Mouse (Mus musculus) frontal cortex, adult (tissue): ENCODE data around the gene Man2a1.

Experiments used
- ATAC-seq: cut with Nextera tagmentation; 2 replicates; pipeline ENCODE4 v1.9.2; 2017; ENCODE audit warnings: mild to moderate bottlenecking, moderate library complexity, mixed read lengths; ENCODE audit not compliant: low TSS enrichment

Gene Man2a1

GRCm38 (mm10) chr17:64601751-64602578, 1.4 kb downstream of the Man2a1 start:
- peak; percentile 60 for ATAC-seq

DNA sequence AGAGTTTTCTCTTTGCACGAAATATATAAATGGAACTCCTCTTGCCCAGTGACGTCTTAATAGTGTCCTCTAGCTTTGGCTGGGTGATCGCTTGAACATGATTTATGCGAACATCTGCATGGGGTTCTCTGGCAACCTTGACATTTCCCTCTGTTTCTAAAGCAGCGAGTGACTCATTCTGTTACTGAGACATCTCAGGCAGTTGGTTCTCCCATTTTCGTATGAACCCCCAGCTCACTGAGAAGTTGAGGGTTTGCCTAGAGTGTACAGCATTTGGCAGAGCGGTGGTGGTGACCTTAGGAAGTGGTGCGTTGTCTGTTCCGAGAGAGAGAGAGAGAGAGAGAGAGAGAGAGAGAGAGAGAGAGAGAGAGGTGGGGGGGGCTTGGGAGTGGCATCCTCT, 2.6 kb downstream of the Man2a1 start:
- ATAC-seq, result no peak

DNA sequence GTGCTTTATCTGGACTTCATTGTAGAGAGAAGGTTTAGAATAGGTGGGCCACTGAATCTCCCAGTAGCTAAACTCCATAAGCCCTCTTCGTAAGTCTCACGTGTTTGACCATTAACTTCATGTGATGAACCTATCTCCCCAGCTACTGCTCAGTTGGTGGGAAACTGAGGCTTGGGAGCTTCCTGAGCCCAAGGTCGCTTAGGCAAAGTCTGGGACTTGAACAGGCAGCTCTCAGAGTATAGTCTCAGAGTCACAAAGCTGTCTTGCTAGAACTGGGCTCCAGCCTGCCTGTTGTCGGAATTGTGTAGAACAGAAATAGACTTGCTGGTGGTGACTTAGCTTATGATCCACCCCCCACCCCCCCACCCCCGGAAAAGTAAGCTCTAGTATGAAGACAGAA, 3.0 kb downstream of the Man2a1 start:
- ATAC-seq, result no peak

DNA sequence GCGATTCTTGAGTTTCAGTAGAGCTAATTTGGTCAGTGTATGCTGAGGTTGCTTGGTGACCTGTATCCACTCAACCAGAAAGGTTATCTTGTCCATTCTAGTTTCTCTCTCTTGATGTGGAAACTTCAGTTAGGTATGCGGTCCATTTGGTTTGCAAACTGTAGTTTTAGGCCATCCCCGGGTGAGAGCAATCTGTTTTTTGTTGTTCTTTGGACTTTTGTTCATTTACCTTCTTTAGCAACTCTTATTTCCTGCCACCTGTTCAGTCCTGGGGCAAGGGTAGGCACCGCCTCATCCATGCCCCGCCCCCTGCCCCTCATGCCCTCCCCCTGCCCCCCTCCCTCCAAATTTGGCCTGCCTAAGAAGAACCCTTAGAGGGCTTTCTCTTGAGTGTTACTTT, 3.6 kb downstream of the Man2a1 start:
- no peak for ATAC-seq

GRCm38 (mm10) chr17:64608228-64608627, 7.7 kb downstream of the Man2a1 start:
- ATAC-seq, result no peak

- ATAC-seq, result no peak
Measured at GRCm38 (mm10) chr17:64608923-64609598, 8.5 kb downstream of the Man2a1 start.

DNA sequence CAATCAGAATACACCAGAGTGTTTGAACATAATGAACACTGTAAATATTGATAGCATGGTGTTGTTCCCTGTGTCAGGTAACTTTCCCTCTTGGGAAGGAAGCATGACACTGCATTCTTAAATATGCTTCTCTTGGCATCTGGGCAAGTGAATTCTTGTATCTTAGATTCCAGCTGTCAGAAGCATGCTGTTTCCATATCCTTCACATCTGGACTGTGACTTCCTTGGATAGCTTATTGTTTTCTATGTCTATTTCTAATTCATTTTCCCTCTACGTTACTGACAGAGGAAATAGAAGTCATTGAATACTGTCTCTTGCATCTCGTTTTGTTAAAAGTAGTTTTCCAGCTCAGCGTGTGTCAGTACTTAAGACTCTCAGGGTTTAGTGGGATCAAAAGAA, 9.2 kb downstream of the Man2a1 start:
- ATAC-seq, result no peak

DNA sequence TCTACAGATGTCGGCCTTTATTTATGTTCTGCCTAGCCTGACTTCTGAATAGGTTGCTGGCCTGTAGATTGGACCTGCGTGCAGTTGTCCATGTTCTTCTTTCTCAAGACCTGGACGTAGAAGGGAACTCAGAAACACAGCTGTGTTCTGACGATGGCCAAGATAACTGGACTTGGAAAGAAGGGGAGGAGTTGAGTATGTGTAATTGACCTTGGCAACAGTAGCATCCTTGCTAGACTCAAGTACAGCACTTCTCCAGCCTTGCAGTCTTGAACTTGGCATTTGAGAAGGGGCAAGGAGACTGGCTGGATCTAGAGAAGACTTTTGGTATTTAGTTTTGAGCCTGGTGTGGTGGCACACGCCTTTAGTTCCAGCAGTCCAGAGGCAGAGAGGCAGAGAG, 10.9 kb downstream of the Man2a1 start:
- ATAC-seq, result no peak

DNA sequence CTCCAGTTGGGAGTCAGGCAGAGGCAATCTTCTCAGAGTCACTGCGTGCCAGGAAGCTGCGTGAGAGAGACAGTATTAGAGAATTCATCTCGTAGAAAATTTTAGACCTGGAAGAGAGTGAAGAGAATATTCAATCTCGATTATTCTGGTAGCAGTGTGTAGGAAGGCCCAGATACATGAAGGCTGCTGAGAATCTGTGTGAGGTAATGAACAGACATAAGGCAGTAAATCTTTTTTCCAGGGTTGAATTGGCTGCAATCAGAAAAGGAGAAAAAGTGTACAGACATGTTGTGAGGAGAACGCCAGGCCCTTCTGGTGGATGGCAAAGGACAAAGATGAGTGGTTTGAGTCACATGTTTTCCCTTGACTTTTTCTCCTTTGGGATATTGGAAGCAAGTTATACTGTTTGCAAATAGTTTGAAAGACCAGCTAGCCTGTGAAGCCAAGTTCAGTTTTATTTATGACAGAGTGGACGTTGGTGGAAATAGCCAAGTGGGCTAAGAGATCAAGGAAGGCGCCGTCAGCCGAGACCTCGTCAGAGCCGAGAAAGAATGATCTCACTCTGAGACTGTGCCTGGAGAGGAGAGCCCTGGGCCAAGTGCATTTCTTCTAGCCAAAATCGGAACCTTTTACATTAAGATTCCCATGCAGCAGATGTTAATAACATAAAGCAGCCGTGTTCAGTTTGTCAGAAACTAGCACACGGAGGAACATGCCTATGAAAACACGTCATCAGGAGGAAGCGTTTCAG, 11.8 kb downstream of the Man2a1 start:
- peak; percentile 67 for ATAC-seq

DNA sequence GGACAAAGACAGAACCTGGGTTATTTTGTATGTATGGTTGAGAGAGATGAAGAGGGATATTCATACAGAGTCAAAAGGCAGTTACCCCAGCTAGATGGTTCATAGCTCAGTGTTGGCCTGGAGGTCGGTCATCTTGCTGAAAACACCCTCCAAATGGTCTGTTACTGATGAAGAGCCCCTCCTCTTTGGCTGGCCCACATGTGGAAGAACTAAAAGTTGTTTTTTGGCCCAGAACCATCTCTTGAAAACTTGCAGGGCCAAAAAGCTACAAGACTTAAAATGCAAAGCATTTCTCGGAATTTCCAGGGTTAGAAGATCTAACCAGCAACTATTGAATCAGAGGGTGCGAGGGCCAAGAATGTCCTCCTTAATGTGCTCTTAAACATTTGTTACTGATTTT, 12.4 kb downstream of the Man2a1 start:
- no peak for ATAC-seq

DNA sequence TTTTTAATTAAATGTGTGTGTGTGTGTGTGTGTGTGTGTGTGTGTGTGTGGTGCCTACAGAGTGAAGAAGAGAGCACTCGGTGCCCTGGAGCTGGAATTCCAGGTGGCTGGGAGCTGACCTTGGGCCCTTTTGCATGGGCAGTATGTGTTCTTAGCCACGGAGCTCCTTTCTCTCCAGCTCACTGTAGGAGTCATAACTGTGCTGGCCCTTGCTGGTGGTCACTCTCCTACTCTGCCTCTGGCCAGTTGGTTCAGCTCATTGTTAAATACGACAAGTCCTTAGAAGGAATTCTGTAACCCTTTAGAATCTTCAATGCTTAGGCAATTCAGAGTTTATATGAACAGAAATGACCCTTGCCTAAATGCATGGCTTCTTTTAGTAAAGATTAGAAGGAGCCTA, 12.8 kb downstream of the Man2a1 start:
- ATAC-seq, result no peak

GRCm38 (mm10) chr17:64614804-64615203, 14.3 kb downstream of the Man2a1 start:
- no peak for ATAC-seq

DNA sequence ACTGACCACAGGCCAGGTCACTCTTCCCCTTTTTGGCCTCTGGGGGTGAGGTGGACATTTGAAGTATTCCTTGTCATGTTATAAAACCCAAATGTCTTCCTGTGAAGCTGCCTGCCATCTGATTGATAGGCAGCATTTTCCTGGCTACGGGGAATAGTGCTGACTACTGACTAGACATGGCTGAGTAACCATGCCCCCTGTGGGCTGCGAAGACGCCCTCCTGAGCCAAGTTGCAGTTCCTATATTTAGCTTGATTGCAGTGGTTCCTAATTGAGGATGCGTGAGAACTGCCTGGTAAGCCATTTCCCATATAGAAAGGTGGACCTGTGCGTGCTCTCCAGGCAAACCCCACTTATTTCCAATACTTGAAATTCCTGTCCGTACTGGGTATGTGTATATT, 14.9 kb downstream of the Man2a1 start:
- no peak for ATAC-seq

DNA sequence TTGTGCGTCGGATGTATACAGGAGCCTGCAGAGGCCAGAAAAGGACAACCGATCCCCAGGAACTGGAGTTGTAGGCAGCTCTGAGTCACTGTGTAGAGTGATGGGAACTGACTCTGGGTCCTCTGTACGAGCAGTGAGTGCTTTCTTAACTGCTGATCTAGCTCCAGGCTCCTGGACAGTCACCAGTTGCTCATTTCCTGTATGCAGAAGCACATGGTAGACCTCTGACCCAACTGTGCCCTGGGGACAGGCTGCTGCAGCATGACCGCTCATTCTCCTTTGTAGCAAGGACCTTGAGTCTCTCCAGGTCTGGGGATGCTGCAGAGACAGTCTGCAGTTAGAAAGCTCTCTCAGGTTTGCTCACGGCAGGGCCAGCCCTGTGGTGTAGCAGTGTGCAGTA, 15.7 kb downstream of the Man2a1 start:
- no peak for ATAC-seq

DNA sequence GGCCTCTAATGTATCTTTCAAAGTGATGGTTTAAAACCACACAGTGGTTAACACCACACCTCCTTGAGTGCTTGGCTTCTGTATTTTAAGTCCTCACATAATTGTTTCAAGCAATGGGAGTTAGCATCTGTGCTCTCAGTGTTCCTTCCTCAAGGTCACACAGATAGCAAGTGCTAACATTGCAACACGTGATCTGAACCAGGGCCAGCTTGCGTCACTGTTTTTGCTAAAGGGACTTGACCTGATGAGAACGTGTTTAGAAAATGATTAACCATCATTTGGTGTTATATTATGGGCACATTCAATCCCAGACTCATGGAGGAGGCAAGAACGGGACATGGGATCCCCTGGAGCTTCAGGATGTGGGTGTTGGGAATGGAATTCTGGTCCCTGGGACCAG, 17.3 kb downstream of the Man2a1 start:
- ATAC-seq, result no peak

- ATAC-seq, result peak; percentile 38
Measured at GRCm38 (mm10) chr17:64618996-64619395, 18.5 kb downstream of the Man2a1 start.

DNA sequence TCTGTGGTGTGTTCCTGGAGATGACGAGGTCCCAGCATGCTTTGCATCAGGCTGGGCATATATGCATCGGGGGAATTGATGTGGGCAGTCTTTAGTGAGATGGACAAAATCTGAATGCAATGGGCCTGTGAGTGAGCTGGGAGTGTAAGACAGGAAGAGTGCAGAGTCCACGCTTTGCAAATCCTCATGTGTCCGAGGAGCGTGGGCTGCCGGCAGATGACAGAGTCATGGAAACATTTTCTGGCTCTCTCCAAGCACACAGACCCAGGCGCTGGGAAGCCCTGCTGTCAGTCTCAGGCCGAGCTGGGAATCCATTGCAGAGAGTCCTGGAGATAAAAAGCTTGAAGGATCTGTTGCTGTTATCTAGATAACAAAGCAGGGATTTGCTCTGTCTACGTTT, 19.6 kb downstream of the Man2a1 start:
- peak; percentile 53 for ATAC-seq

GRCm38 (mm10) chr17:64620627-64621026, 20.1 kb downstream of the Man2a1 start:
- ATAC-seq, result no peak

GRCm38 (mm10) chr17:64621226-64621625, 20.7 kb downstream of the Man2a1 start:
- no peak for ATAC-seq

DNA sequence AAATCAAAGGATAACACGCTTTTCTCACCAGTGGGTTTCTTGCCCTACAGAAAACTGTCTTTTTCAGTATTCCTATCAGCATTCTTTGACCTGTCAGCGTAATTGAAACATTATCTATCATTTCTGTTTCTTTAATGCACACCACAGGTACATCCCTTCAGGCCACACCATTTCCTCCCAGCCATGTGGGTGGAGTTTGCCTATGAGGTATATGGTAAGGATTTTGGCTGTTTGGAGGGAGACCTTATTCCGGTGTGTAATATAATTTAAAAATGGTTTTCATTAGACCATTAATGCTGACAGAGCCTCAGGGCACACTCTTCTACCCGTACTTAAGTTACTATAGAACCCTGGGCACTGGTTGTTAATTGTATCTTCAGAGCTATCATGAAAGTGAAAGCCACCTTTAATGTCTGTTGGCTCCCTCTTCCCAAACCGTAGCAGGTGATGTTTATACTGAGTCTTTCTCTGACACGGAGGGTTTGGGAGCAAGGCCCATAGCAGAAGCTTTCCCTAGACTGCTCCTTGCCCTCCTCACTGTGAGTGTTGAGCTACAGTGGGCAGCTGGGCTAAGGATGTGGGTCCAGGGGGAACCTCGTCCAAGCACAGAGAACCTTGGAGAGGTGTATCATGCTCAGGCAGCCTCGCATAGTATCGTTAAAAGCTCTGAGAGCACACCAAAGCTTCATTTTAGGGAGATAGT, 21.3 kb downstream of the Man2a1 start:
- ATAC-seq, result no peak; the same call in 1 of the 2 replicates

GRCm38 (mm10) chr17:64622352-64622886, 21.9 kb downstream of the Man2a1 start:
- ATAC-seq, result peak; percentile 48

DNA sequence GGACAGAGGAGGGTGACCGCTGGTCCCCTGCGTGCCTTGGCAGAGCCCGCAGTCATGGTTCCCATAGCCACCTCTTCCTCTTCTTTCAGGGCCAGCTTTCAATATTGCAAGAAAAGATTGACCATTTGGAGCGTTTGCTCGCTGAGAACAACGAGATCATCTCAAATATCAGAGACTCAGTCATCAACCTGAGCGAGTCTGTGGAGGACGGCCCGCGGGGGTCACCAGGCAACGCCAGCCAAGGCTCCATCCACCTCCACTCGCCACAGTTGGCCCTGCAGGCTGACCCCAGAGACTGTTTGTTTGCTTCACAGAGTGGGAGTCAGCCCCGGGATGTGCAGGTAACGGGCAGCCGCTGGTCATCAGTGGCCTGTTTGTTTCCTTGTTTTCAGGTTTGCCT, 23.9 kb downstream of the Man2a1 start:
- ATAC-seq, result no peak
